Mouse (Mus musculus) ES-Bruce4 (cell line): ENCODE data around the gene Acp7. TPM values are rescaled to one million over a fixed set of nuclear protein-coding genes. Genes with fewer than 3 reads are reported as not detected.
A peak's percentile ranks its signal among the peaks of the same experiment; 100 is the strongest.

ENCODE experiments used
- H3K27ac ChIP-seq: 2 replicates; pipeline ENCODE4 v1.5.1; 2012; ENCODE audit warnings: low read length, inconsistent platforms; ENCODE audit not compliant: insufficient read depth
- H3K27me3 ChIP-seq: 2 replicates; pipeline ENCODE4 v1.6.1; 2012; ENCODE audit warnings: mild to moderate bottlenecking, low read length, inconsistent platforms; ENCODE audit not compliant: control insufficient read depth, poor library complexity, insufficient read depth, severe bottlenecking
- H3K36me3 ChIP-seq: 2 replicates; pipeline ENCODE4 v1.6.1; 2012; ENCODE audit warnings: inconsistent platforms, mild to moderate bottlenecking, low read length, moderate library complexity; ENCODE audit not compliant: control insufficient read depth, poor library complexity, insufficient read depth, severe bottlenecking
- H3K4me1 ChIP-seq: one replicate; pipeline ENCODE4 v1.8.1; 2011; ENCODE audit warnings: low read length; ENCODE audit not compliant: control insufficient read depth, insufficient read depth
- H3K4me3 ChIP-seq: 2 replicates; pipeline ENCODE4 v1.5.1; 2011; ENCODE audit warnings: low read depth, mild to moderate bottlenecking, low read length
- H3K9ac ChIP-seq: 2 replicates; pipeline ENCODE4 v1.6.1; 2012; ENCODE audit warnings: low read depth, mild to moderate bottlenecking, inconsistent platforms; ENCODE audit not compliant: poor library complexity, severe bottlenecking
- H3K9me3 ChIP-seq: replicated peaks from 2 replicates; pipeline ENCODE4 v1.6.1; 2012; ENCODE audit warnings: mild to moderate bottlenecking, low read length, inconsistent platforms; ENCODE audit not compliant: control insufficient read depth, poor library complexity, insufficient read depth, severe bottlenecking
- CTCF ChIP-seq: IDR thresholded peaks from one replicate; pipeline ENCODE4 v1.8.1; 2011; ENCODE audit warnings: low read depth, low read length
- EP300 ChIP-seq: IDR thresholded peaks from 2 replicates; pipeline ENCODE4 v1.6.1; 2011; ENCODE audit warnings: low read depth, low read length; ENCODE audit not compliant: insufficient read depth
- POLR2A ChIP-seq: IDR thresholded peaks from one replicate; pipeline ENCODE4 v1.8.1; 2011; ENCODE audit warnings: low read length; ENCODE audit not compliant: insufficient read depth
- polyA plus RNA-seq: library from polyadenylated mRNA; stranded (reverse); fragments of >200 nt; gene quantifications from 2 replicates; pipeline ENCODE4 v1.2.4, GENCODE M21; 2011; ENCODE audit warnings: low read depth; ENCODE audit not compliant: missing spikeins, insufficient read depth, insufficient read length

Gene Acp7
- polyA plus RNA-seq, 1 experiment, result 1.8 TPM

DNA sequence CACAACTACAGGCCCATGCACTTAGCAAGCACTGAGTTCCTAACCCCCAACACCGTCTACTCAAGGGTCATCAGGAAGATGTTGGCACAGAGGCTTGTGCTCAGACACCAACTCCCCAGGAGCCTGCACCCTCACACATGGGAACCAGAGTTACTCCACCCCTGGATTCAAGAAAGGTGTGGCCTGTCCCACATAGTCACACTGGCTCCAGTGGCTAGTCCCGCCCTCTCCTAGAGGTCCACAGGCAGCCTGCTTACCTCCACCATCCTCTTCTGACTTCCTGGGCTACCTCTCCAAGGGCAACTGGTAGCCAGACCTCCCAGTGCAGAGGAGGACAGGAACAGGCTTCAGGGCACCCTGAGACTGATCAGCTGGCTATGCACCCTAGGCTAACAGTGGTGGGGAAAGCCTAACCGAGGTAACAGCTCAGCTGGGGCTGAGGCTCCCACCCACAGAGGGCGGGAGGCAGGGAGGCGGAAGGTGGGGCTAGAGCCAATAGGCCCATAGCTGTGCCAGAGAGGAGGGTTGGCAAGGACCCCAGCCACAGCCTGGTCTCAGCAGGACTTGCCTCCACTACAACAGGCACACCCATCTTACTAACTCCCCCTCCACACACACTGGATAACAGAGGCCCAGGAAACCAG, 54.7 kb downstream of the Acp7 start:
- H3K36me3 ChIP-seq, result no peaks in the 10 kb centered on the region
- H3K9ac ChIP-seq, result no peak overlapping the region
- H3K4me3 ChIP-seq, result no peak overlapping the region
- no peaks in the 10 kb centered on the region for H3K27me3 ChIP-seq
- H3K27ac ChIP-seq, result no peak overlapping the region
- H3K4me1 ChIP-seq, result peaks cover 23% of the 10 kb centered on the region
- H3K9me3 ChIP-seq, result no peaks in the 10 kb centered on the region
- TF ChIP-seq EP300 (no peak), CTCF (no peak), POLR2A (no peak)

DNA sequence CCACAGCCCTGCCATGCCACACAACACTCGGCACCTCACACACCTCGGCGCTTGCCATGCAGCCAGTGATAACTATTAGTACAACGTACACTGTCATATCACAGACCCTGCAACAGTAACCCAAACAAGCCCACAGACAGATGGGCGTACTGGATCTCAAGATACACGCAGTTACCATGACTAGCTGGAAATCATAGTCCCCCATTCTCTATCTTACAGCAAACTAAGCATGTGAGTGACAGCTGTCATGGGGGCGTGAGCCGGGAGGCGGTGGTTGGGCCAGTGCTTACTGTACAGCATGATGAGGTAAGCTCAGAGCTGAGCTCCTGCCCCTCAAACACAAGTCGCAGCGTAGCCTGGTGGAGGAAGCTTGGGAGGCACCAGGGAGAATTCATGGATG, 55.5 kb downstream of the Acp7 start:
- Histone ChIP-seq H3K36me3 (no peaks in the 10 kb centered on the region), H3K27ac (no peak overlapping the region), H3K9ac (no peak overlapping the region), H3K4me3 (no peak overlapping the region), H3K4me1 (peaks cover 23% of the 10 kb centered on the region), H3K27me3 (no peaks in the 10 kb centered on the region), H3K9me3 (no peaks in the 10 kb centered on the region)
- no peak for TF ChIP-seq CTCF
- no peak for TF ChIP-seq EP300
- no peak for TF ChIP-seq POLR2A

DNA sequence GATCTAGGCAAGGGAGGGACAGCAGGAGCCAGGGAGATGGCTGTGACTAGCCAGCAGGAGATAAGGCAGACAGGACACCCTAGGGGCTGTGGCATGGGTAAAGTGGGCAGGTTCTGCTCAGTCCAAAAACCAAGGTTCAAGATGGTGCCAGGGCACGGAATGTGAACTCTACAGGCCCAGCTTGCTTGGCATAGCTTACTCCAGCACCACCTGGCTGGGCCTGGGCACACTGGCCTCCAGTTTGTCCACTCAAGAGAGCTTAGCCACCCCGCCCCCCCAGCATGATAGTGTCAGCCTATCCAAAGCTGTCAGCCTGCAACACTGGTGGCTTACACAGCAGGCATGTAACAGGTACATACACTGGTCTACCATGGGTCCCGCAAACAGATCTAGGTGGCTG, 57.9 kb downstream of the Acp7 start:
- Histone ChIP-seq H3K36me3 (0 out of 2 replicates have a peak, but pooled peaks cover 2% of the 10 kb centered on the region), H3K4me3 (no peak overlapping the region), H3K27ac (no peak overlapping the region), H3K9me3 (no peaks in the 10 kb centered on the region), H3K9ac (no peak overlapping the region), H3K27me3 (no peaks in the 10 kb centered on the region), H3K4me1 (peaks cover 13% of the 10 kb centered on the region)
- TF ChIP-seq EP300, result no peak
- TF ChIP-seq CTCF, result no peak
- TF ChIP-seq POLR2A, result no peak

DNA sequence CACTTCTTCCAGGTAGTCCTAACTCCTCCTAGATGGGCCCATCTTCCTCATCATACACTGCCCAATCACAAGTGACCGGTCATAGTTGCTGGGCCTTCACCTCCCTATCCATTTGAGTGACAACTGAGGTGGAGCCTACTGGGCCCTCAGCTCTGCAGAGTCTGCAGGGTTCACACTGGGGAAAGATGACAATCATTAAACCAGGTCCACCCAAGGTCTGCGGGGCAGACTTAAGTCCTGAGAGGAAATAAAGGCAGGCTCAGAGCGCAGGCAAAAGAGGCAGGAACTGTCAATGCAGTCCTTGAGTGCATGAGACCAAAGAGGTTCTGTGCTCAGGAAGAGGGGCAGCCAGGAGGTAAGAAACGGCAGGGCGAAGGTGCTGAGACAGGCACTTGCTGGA, 58.4 kb downstream of the Acp7 start:
- Histone ChIP-seq H3K9me3 (no peaks in the 10 kb centered on the region), H3K4me3 (no peak overlapping the region), H3K27me3 (no peaks in the 10 kb centered on the region), H3K9ac (no peak overlapping the region), H3K27ac (no peak overlapping the region), H3K36me3 (peaks cover 6% of the 10 kb centered on the region), H3K4me1 (peaks cover 12% of the 10 kb centered on the region)
- TF ChIP-seq CTCF, result no peak
- TF ChIP-seq POLR2A, result no peak
- no peak for TF ChIP-seq EP300

GRCm38 (mm10) chr7:28570982-28571682, 60.0 kb downstream of the Acp7 start:
- Histone ChIP-seq H3K9me3 (no peaks in the 10 kb centered on the region), H3K36me3 (peaks cover 21% of the 10 kb centered on the region), H3K27ac (no peak overlapping the region), H3K4me1 (peaks cover 3% of the 10 kb centered on the region), H3K27me3 (no peaks in the 10 kb centered on the region), H3K4me3 (no peak overlapping the region), H3K9ac (no peak overlapping the region)
- no peak for TF ChIP-seq CTCF
- 0 out of 2 replicates have a peak, but pooled peaks have one; percentile 27 for TF ChIP-seq EP300
- no peak for TF ChIP-seq POLR2A

GRCm38 (mm10) chr7:28570291-28570981, 60.7 kb downstream of the Acp7 start:
- TF ChIP-seq EP300, result no peak
- no peak for TF ChIP-seq CTCF
- TF ChIP-seq POLR2A, result no peak
- H3K9me3 ChIP-seq, result no peaks in the 10 kb centered on the region
- no peaks in the 10 kb centered on the region for H3K27me3 ChIP-seq
- H3K36me3 ChIP-seq, result peaks cover 23% of the 10 kb centered on the region
- peaks cover 2% of the 10 kb centered on the region for H3K4me1 ChIP-seq
- H3K9ac ChIP-seq, result no peak overlapping the region
- H3K27ac ChIP-seq, result no peak overlapping the region
- H3K4me3 ChIP-seq, result no peak overlapping the region
